Mouse (Mus musculus) heart, adult 2 months (tissue): ENCODE data around the gene Tmtc2. TPM values are rescaled to one million over a fixed set of nuclear protein-coding genes. Genes with fewer than 3 reads are reported as not detected.

Source experiments
- DNase-seq, 2 experiments: peaks; one replicate each; pipeline ENCODE4 v3.0.0; 2021
- H3K27ac ChIP-seq: fragments of 200-600 bp; 2 replicates; pipeline ENCODE4 v1.8.1; 2022
- H3K27me3 ChIP-seq: fragments of 200-500 bp; 2 replicates; pipeline ENCODE4 v1.6.1; 2012; ENCODE audit warnings: mild to moderate bottlenecking, low read length, inconsistent platforms, mixed read lengths; ENCODE audit not compliant: control insufficient read depth, insufficient read depth
- H3K36me3 ChIP-seq: fragments of 200-500 bp; 2 replicates; pipeline ENCODE4 v1.6.1; 2012; ENCODE audit warnings: low read length, inconsistent platforms; ENCODE audit not compliant: control insufficient read depth, insufficient read depth
- H3K4me1 ChIP-seq: fragments of 200-500 bp; 2 replicates; pipeline ENCODE4 v1.6.1; 2011; ENCODE audit warnings: low read length; ENCODE audit not compliant: control insufficient read depth, insufficient read depth
- H3K4me3 ChIP-seq: fragments of 200-600 bp; 2 replicates; pipeline ENCODE4 v1.8.1; 2022
- H3K79me2 ChIP-seq: fragments of 200-500 bp; replicated peaks from 2 replicates; pipeline ENCODE4 v1.6.1; 2012; ENCODE audit warnings: mild to moderate bottlenecking, inconsistent platforms, low read length, moderate library complexity, mixed read lengths; ENCODE audit not compliant: control insufficient read depth, insufficient read depth
- H3K9ac ChIP-seq: fragments of 200-500 bp; 2 replicates; pipeline ENCODE4 v1.6.1; 2012; ENCODE audit warnings: low read depth, mild to moderate bottlenecking, control low read depth, inconsistent platforms, low read length, mixed read lengths
- CTCF ChIP-seq: fragments of 200-600 bp; IDR thresholded peaks from 2 replicates; pipeline ENCODE4 v1.8.1; 2022; ENCODE audit warnings: antibody characterized with exemption, mild to moderate bottlenecking, moderate library complexity
- EP300 ChIP-seq: fragments of 200-500 bp; IDR thresholded peaks from 2 replicates; pipeline ENCODE4 v1.6.1; 2011; ENCODE audit warnings: low read depth, low read length, control low read depth; ENCODE audit not compliant: insufficient read depth
- POLR2A ChIP-seq: fragments of 200-500 bp; IDR thresholded peaks from 2 replicates; pipeline ENCODE4 v1.6.1; 2011; ENCODE audit warnings: mild to moderate bottlenecking, low read depth, low read length, control low read depth; ENCODE audit not compliant: insufficient read depth
- WGBS: fragments of 180-500 bp; shearing (Covaris S2); methylation state at CpG from one replicate; pipeline ENCODE4 v1.1.7; 2018; 5-methylcytosine and 5-hydroxymethylcytosine counted together
- intact Hi-C: fragments of 180-260 bp; cut with DNase I; formaldehyde crosslinking; loops from one replicate; pipeline ENCODE4 v1.15.1; 2025
- polyA plus RNA-seq: library from polyadenylated mRNA; depleted of rRNA; stranded (reverse); fragments of >200 nt; gene quantifications from 2 replicates; pipeline ENCODE4 v1.2.3, GENCODE M21; 2012
- total RNA-seq, 2 experiments: library from RNA; stranded (reverse); gene quantifications; 2 replicates each; pipeline ENCODE4 v1.2.3; 2021

Tmtc2 gene
- total and polyA plus RNA-seq, 3 experiments, result 2.6 to 4.4 (median 4.4) TPM

DNA sequence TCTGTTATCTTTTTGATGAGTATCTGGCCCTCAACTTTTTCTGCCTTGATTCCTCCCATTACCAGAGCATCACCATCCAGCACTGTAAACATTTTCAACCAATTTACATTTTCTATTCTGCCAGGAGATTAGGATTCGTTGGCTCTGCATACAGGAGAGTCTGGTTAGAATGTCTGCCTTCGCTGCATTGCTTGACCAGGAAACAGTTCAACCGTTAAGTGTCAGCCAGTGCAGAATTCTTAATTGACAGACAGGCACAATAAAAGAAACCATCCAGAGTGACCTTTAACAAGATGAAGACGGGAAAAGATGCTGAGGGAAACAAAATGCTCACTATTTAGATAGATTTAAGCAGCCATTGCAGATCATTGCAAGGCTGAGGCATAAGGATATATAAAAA, 87.3 kb downstream of the Tmtc2 start:
- intact Hi-C loops, result no loop called here
- WGBS, result 63% methylated on average over 4 of the region's 4 CpGs

DNA sequence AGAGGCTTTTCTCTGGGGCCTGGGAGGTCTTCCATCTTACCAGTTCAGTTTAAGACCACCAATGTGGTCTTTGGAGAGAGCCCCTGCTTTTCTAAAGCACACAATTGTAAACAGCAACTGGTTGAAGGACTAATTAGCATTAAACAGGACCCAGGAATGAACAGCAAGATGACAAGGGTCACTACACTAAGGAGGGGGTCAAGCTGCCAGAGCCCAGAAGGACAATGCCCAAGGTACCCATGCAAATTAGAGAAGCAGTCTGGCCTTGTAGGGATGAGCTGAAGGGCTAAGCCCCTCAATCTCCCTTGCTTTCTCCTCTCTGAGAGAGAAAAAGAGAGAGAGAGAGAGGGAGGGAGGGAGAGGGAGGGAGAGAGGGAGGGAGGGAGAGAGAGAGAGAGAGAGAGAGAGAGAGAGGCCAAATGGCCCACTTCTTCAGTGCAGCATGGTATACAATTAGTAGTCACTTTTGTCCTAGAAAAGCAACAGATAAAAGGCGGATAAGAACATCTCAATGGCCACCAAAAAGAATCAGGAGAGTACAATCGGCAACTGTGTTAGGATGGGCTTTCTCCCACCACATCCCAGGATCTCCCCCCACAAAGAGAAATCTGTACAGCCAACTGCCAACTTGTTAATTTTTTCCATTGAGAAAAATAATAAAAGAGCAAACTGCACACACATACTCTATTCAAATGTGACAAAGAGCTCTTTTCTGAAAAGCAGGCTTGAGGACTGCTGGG, 89.7 kb downstream of the Tmtc2 start:
- no peak for TF ChIP-seq CTCF
- no peak for TF ChIP-seq EP300
- no peak for TF ChIP-seq POLR2A
- no peak overlapping the region for H3K4me3 ChIP-seq
- H3K4me1 ChIP-seq, result no peaks in the 10 kb centered on the region
- no peak for DNase-seq
- WGBS, result 88% methylated on average over 2 of the region's 2 CpGs
- intact Hi-C loops, result no loop called here
- no peaks in the 10 kb centered on the region for H3K79me2 ChIP-seq
- no peaks in the 10 kb centered on the region for H3K36me3 ChIP-seq
- no peaks in the 10 kb centered on the region for H3K27me3 ChIP-seq
- H3K9ac ChIP-seq, result no peak overlapping the region
- no peak overlapping the region for H3K27ac ChIP-seq

More for the DNA sequence above, 87.3 kb downstream of the Tmtc2 start:
- Histone ChIP-seq H3K27ac (no peak overlapping the region), H3K36me3 (no peaks in the 10 kb centered on the region), H3K27me3 (no peaks in the 10 kb centered on the region), H3K79me2 (no peaks in the 10 kb centered on the region), H3K9ac (no peak overlapping the region), H3K4me1 (no peaks in the 10 kb centered on the region; the same call in 1 of the 2 replicates), H3K4me3 (no peak overlapping the region)
- TF ChIP-seq POLR2A (no peak), CTCF (no peak), EP300 (no peak)
- DNase-seq, result no peak

- DNase-seq, result no peak
- intact Hi-C loops, result no loop called here
- H3K4me1 ChIP-seq, result no peaks in the 10 kb centered on the region
- no peak overlapping the region for H3K9ac ChIP-seq
- whole genome bisulfite sequencing, result 53% methylated on average over 11 of the region's 11 CpGs
- H3K79me2 ChIP-seq, result no peaks in the 10 kb centered on the region
- H3K27ac ChIP-seq, result no peak overlapping the region
- TF ChIP-seq POLR2A (no peak), EP300 (no peak), CTCF (no peak)
- H3K4me3 ChIP-seq, result no peak overlapping the region
- H3K36me3 ChIP-seq, result no peaks in the 10 kb centered on the region
- H3K27me3 ChIP-seq, result no peaks in the 10 kb centered on the region
Measured at GRCm38 (mm10) chr10:105479771-105480170, 94.5 kb downstream of the Tmtc2 start.

DNA sequence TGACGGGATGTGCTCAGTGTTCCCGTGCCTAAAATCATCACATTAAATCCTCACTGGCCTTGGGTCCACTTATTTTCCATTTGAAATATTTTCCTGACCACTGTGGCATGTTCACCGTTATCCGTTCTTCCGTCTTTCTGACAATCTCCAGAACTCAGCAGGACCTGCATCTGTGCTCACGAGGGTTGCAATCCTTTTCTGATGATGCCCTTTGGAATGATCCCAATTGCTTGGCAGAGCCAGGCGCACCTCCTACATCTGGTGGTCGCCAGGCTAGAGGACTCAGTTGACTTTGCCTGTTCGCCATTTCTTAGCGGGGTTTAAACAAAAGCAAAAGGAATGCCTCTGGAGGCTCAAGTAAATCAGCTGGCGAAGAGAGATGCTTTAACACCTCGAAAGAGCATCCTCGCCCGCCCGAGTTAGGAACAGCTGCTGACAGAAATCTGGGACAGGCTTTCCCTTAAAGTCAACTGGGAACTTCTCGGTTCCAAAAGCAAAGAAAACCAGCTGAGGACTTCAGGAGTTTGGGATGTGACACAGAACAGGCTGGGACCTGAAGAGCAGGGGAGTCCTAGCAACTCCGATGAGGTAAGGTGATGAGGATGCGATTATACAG, 96.5 kb downstream of the Tmtc2 start:
- H3K9ac ChIP-seq, result no peak overlapping the region
- intact Hi-C loops, result no loop called here
- no peaks in the 10 kb centered on the region for H3K27me3 ChIP-seq
- no peak for DNase-seq
- H3K36me3 ChIP-seq, result no peaks in the 10 kb centered on the region
- no peak overlapping the region for H3K27ac ChIP-seq
- WGBS, result 73% methylated on average over 18 of the region's 18 CpGs
- no peaks in the 10 kb centered on the region for H3K79me2 ChIP-seq
- H3K4me1 ChIP-seq, result no peaks in the 10 kb centered on the region
- TF ChIP-seq POLR2A, result no peak
- TF ChIP-seq EP300, result no peak
- TF ChIP-seq CTCF, result no peak
- H3K4me3 ChIP-seq, result no peak overlapping the region

DNA sequence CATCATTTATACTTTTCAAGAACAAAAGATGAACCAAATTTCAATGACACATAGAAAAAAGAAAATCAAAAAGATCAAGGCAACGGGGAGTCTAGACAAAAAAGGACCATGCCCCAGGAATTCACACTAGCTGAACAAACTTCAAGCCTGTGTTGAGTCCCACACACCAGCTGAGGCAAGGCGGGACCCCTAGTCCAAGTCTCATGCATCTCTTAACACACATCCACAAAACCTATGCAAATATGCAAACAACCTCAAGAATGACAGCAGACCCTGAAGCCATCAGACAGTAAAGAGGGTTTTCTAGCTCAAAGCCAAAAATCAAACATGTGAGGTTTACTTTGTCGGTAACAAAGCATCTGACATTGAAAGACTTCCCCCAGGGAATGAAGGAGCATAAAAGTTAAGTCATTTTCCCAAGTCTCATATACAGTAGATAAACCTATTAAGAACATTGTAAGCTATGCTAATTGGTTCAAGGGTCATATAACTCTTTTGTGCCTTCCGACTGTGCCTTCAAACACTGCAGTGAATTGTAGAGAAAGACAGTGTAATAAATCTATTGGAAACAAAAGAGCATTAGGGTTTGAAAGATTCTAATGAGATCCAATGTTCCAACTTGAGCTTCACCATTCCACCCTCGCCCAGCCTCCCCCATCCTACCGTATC, 100.0 kb downstream of the Tmtc2 start:
- no peak for TF ChIP-seq CTCF
- no peak for TF ChIP-seq POLR2A
- TF ChIP-seq EP300, result no peak
- DNase-seq, result no peak
- H3K27me3 ChIP-seq, result no peaks in the 10 kb centered on the region
- H3K9ac ChIP-seq, result no peak overlapping the region
- no peak overlapping the region for H3K4me3 ChIP-seq
- no peaks in the 10 kb centered on the region for H3K79me2 ChIP-seq
- intact Hi-C loops, result no loop called here
- no peaks in the 10 kb centered on the region for H3K4me1 ChIP-seq
- 93% methylated on average over 6 of the region's 6 CpGs for WGBS
- H3K36me3 ChIP-seq, result no peaks in the 10 kb centered on the region
- H3K27ac ChIP-seq, result no peak overlapping the region

DNA sequence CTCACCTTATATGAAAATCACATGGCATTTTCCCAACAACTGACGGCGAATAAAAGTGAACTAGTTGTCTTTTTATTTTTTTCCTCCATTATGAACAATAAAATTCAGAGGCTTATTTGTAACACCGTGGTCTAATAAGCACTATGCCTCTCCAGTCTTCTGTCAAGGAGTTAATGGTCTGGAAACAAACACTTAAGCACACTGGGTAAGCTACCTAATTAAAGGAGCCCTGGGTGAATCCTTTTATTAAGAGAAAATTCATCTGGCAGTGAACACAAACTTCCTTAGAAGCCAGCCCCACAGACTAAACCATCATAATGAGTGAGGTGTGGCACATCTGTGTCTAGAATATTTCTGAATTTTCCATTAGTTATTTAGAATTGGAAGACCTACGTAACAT, 109.9 kb downstream of the Tmtc2 start:
- Histone ChIP-seq H3K4me3 (no peak overlapping the region), H3K36me3 (no peaks in the 10 kb centered on the region), H3K9ac (no peak overlapping the region), H3K27me3 (no peaks in the 10 kb centered on the region), H3K79me2 (no peaks in the 10 kb centered on the region), H3K4me1 (no peaks in the 10 kb centered on the region; the same call in 1 of the 2 replicates), H3K27ac (no peak overlapping the region)
- TF ChIP-seq POLR2A (no peak), CTCF (no peak), EP300 (no peak)
- intact Hi-C loops, result no loop called here
- DNase-seq, result no peak
- WGBS, result 91% methylated on average over 4 of the region's 4 CpGs
